Mouse (Mus musculus): ENCODE measurements around the gene Brox. TPM values are rescaled to one million over a fixed set of nuclear protein-coding genes. Genes with fewer than 3 reads are reported as not detected.

Brox gene
- total and polyA plus RNA-seq, 3 experiments = 15.0 to 32.9 (median 31.5) TPM

DNA sequence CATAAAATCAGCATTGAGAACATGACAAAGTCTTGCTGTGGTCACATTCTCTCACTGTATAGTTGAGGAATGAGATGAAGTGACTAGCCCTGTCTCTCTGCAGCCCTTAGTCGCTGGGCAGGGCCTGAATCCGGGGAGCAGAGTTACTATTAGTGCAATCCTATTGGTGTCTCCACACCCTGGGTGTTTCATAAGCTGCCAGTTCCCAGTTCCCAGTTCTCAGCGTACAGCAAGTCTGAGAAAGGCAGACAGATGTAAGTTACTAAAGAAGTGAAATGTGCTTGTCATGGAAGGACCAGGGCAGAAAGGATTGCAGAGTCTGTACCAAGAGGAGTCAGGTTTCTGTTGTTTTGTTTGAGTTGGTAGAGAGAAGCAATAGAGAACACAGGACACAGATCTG is 10.5 kb upstream of the Brox start:
- Histone ChIP-seq H3K4me3 (no peak overlapping the region), H3K27ac (no peak overlapping the region), H3K27me3 (ENCODE audit: control insufficient read depth, insufficient read depth, low read length) (no peaks in the 10 kb centered on the region), H3K4me1 (ENCODE audit: control insufficient read depth, insufficient read depth, low read length) (no peaks in the 10 kb centered on the region), H3K9ac (ENCODE audit: low read depth, low read length) (no peak overlapping the region), H3K36me3 (ENCODE audit: control insufficient read depth, insufficient read depth, low read length) (no peaks in the 10 kb centered on the region; the same call in none of the 2 replicates), H3K79me2 (replicated peaks; ENCODE audit: control insufficient read depth, insufficient read depth, low read length) (0 out of 2 replicates have a peak, but pooled peaks cover 1% of the 10 kb centered on the region)
- WGBS = 74% methylated on average over 3 of the region's 3 CpGs
- intact Hi-C loops (cut with DNase I) = no loop called here
- DNase-seq = no peak
- TF ChIP-seq EP300 (IDR thresholded peaks at IDR 0.05; ENCODE audit: insufficient read depth, low read depth, low read length) = no peak
- TF ChIP-seq POLR2A (IDR thresholded peaks at IDR 0.05; ENCODE audit: insufficient read depth, low read depth, low read length) = no peak
- no peak for TF ChIP-seq CTCF (IDR thresholded peaks at IDR 0.05)

DNA sequence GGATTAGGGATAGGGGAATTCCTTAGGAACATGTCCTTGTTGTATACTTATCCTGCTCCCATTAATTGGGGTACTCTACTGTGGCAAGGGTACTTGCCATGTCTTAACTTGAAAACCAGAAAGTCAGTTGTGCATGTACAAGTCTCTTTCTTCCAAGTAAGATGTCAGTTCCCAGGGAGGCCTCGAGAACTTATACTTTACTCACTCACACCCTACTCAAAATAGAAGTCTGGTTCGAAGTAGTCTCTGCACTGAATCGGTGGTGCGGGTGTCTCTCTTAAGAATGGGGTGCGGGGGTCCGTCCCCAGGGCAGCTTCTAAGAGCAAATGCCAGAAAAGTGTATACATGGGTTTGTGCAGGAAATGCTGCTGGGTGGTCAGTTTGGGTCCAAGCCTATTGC is 2.1 kb upstream of the Brox start:
- intact Hi-C loops (cut with DNase I) = no loop called here
- Histone ChIP-seq H3K4me3 (no peak overlapping the region), H3K36me3 (ENCODE audit: control insufficient read depth, insufficient read depth, low read length) (no peaks in the 10 kb centered on the region), H3K9ac (ENCODE audit: low read depth, low read length) (no peak overlapping the region), H3K4me1 (ENCODE audit: control insufficient read depth, insufficient read depth, low read length) (no peaks in the 10 kb centered on the region), H3K27ac (no peak overlapping the region), H3K27me3 (ENCODE audit: control insufficient read depth, insufficient read depth, low read length) (no peaks in the 10 kb centered on the region), H3K79me2 (replicated peaks; ENCODE audit: control insufficient read depth, insufficient read depth, low read length) (peaks cover 4% of the 10 kb centered on the region; the same call in 1 of the 2 replicates)
- peak; percentile 89 to 90 for DNase-seq
- WGBS = 88% methylated on average over 6 of the region's 6 CpGs
- TF ChIP-seq POLR2A (IDR thresholded peaks at IDR 0.05; ENCODE audit: insufficient read depth, low read depth, low read length) = no peak
- no peak for TF ChIP-seq CTCF (IDR thresholded peaks at IDR 0.05)
- TF ChIP-seq EP300 (IDR thresholded peaks at IDR 0.05; ENCODE audit: insufficient read depth, low read depth, low read length) = no peak

GRCm38 (mm10) chr1:183297886-183298489 is 919 bp upstream of the Brox start:
- intact Hi-C loops (cut with DNase I) = no loop called here
- H3K36me3 ChIP-seq (ENCODE audit: control insufficient read depth, insufficient read depth, low read length) = no peaks in the 10 kb centered on the region; the same call in 1 of the 2 replicates
- TF ChIP-seq EP300 (IDR thresholded peaks at IDR 0.05; ENCODE audit: insufficient read depth, low read depth, low read length) = no peak
- TF ChIP-seq POLR2A (IDR thresholded peaks at IDR 0.05; ENCODE audit: insufficient read depth, low read depth, low read length) = peak; percentile 69; the same call in 1 of the 2 replicates
- TF ChIP-seq CTCF (IDR thresholded peaks at IDR 0.05) = no peak

GRCm38 (mm10) chr1:183297473-183297885 is 410 bp upstream of the Brox start:
- peaks cover 4% of the 10 kb centered on the region; the same call in 1 of the 2 replicates for H3K79me2 ChIP-seq (replicated peaks; ENCODE audit: control insufficient read depth, insufficient read depth, low read length)
- H3K4me3 ChIP-seq = peak overlapping the region; percentile 56
- WGBS = 1% methylated on average over 30 of the region's 30 CpGs
- no peaks in the 10 kb centered on the region; the same call in 1 of the 2 replicates for H3K36me3 ChIP-seq (ENCODE audit: control insufficient read depth, insufficient read depth, low read length)
- peak overlapping the region; percentile 75 for H3K27ac ChIP-seq
- peak overlapping the region; percentile 81 for H3K9ac ChIP-seq (ENCODE audit: low read depth, low read length)
- intact Hi-C loops (cut with DNase I) = no loop called here
- no peaks in the 10 kb centered on the region for H3K4me1 ChIP-seq (ENCODE audit: control insufficient read depth, insufficient read depth, low read length)
- DNase-seq = no peak
- TF ChIP-seq EP300 (IDR thresholded peaks at IDR 0.05; ENCODE audit: insufficient read depth, low read depth, low read length) (no peak), CTCF (IDR thresholded peaks at IDR 0.05) (no peak), POLR2A (IDR thresholded peaks at IDR 0.05; ENCODE audit: insufficient read depth, low read depth, low read length) (no peak)
- H3K27me3 ChIP-seq (ENCODE audit: control insufficient read depth, insufficient read depth, low read length) = no peaks in the 10 kb centered on the region

More at GRCm38 (mm10) chr1:183297886-183298489, 919 bp upstream of the Brox start:
- Histone ChIP-seq H3K4me1 (ENCODE audit: control insufficient read depth, insufficient read depth, low read length) (no peaks in the 10 kb centered on the region), H3K9ac (ENCODE audit: low read depth, low read length) (peak overlapping the region; percentile 81), H3K27ac (peak overlapping the region; percentile 75), H3K79me2 (replicated peaks; ENCODE audit: control insufficient read depth, insufficient read depth, low read length) (peaks cover 4% of the 10 kb centered on the region; the same call in 1 of the 2 replicates), H3K4me3 (peak overlapping the region; percentile 56), H3K27me3 (ENCODE audit: control insufficient read depth, insufficient read depth, low read length) (no peaks in the 10 kb centered on the region)
- peak; percentile 66 to 77 for DNase-seq
- 2% methylated on average over 20 of the region's 20 CpGs for WGBS

GRCm38 (mm10) chr1:183296465-183296864 is 604 bp downstream of the Brox start, which contains the start of gene Aida:
Gene Aida, plus strand, starts transcription at chr1:183296590.
- intact Hi-C loops (cut with DNase I) = no loop called here
- Histone ChIP-seq H3K36me3 (ENCODE audit: control insufficient read depth, insufficient read depth, low read length) (no peaks in the 10 kb centered on the region; the same call in 1 of the 2 replicates), H3K27ac (peak within 1 kb of the TSS; percentile 75), H3K79me2 (replicated peaks; ENCODE audit: control insufficient read depth, insufficient read depth, low read length) (peaks cover 4% of the 10 kb centered on the region; the same call in 1 of the 2 replicates), H3K4me1 (ENCODE audit: control insufficient read depth, insufficient read depth, low read length) (no peaks in the 10 kb centered on the region), H3K4me3 (peak within 1 kb of the TSS; percentile 56), H3K9ac (ENCODE audit: low read depth, low read length) (peak within 1 kb of the TSS; percentile 87), H3K27me3 (ENCODE audit: control insufficient read depth, insufficient read depth, low read length) (no peaks in the 10 kb centered on the region)
- WGBS = under 1% methylated on average over 26 of the region's 26 CpGs
- DNase-seq = no peak
- TF ChIP-seq POLR2A (IDR thresholded peaks at IDR 0.05; ENCODE audit: insufficient read depth, low read depth, low read length) (no peak), CTCF (IDR thresholded peaks at IDR 0.05) (no peak)

DNA sequence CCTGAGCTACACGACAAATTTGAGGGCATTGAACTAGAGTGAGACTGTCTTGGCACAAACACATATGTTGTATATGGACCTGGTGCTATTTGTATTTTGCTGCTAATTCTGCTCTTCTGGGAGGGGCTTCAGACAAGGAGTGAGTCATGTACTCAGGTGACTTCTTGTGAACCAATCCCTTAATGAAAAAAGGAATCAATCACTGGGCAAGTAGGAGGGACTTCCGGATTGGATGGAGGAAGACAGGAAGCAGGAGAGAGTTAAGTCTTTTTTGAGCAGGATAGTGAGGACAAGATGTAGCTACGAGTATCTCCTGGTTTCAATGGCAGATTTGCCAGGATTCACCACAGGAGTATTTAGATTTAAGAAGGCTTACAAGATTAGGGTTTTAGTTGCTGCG is 7.5 kb downstream of the Brox start:
- Histone ChIP-seq H3K27me3 (ENCODE audit: control insufficient read depth, insufficient read depth, low read length) (no peaks in the 10 kb centered on the region), H3K4me3 (no peak overlapping the region), H3K9ac (ENCODE audit: low read depth, low read length) (no peak overlapping the region), H3K4me1 (ENCODE audit: control insufficient read depth, insufficient read depth, low read length) (no peaks in the 10 kb centered on the region), H3K79me2 (replicated peaks; ENCODE audit: control insufficient read depth, insufficient read depth, low read length) (no peaks in the 10 kb centered on the region), H3K27ac (no peak overlapping the region), H3K36me3 (ENCODE audit: control insufficient read depth, insufficient read depth, low read length) (peaks cover 3% of the 10 kb centered on the region)
- 83% methylated on average over 4 of the region's 4 CpGs for WGBS
- intact Hi-C loops (cut with DNase I) = no loop called here
- DNase-seq = no peak
- no peak for TF ChIP-seq EP300 (IDR thresholded peaks at IDR 0.05; ENCODE audit: insufficient read depth, low read depth, low read length)
- TF ChIP-seq POLR2A (IDR thresholded peaks at IDR 0.05; ENCODE audit: insufficient read depth, low read depth, low read length) = no peak
- no peak for TF ChIP-seq CTCF (IDR thresholded peaks at IDR 0.05)
